Mouse (Mus musculus) cerebellum, adult 2 months (tissue): ENCODE data around the gene Reep3.

ENCODE experiments used
- CTCF ChIP-seq: fragments of 200-500 bp; IDR thresholded peaks from 2 replicates; pipeline ENCODE4 v1.5.1; 2011; ENCODE audit warnings: low read depth, mild to moderate bottlenecking, control low read depth, low read length, moderate library complexity, borderline replicate concordance; ENCODE audit not compliant: insufficient read depth
- POLR2A ChIP-seq: fragments of 200-500 bp; IDR thresholded peaks from 2 replicates; pipeline ENCODE4 v1.6.1; 2011; ENCODE audit warnings: low read length, control low read depth, borderline replicate concordance; ENCODE audit not compliant: insufficient read depth

DNA sequence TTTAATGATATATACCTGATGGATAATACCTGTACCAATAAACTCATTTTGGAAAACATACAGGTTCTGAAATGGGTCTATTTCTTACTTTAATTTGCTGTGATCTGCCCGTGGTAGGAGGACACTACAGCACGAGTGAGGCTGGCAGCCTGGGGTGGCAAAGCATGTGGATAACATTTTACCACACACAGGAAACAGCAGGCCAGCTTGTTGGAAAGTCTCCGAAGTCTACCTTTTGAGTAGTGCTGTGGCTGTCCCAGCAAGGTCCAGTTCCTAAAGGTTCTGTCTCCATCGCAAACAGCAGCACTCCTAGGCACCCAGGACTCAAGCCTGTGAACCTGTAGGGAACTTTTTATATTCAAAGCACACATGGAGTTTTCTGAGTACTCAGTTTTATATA is 48.9 kb upstream of the Reep3 start:
- TF ChIP-seq CTCF (no peak), POLR2A (no peak)
